Mouse (Mus musculus): Measurements from ENCODE around the gene BB287469.
"Not testable (repeated sequence)": the region's sequence is repeated elsewhere in the genome, so short reads cannot be mapped to it uniquely, and the experiment has no call there.

Gene BB287469

GRCm38 (mm10) chr12:87816277-87816676, at the start of gene BB287469:
TSS of gene BB287469 (plus strand) at chr12:87816577.
- DNase-seq (ENCODE audit: low read depth, low spot score): not testable (repeated sequence)

GRCm38 (mm10) chr12:87775655-87776054, 40.7 kb upstream of the BB287469 start, which contains the start of gene Gm21319:
TSS of gene Gm21319 (minus strand) at chr12:87775755.
- not testable (repeated sequence) for DNase-seq (ENCODE audit: low read depth, low spot score)

- not testable (repeated sequence) for DNase-seq (ENCODE audit: low read depth, low spot score)
Observed at GRCm38 (mm10) chr12:87795212-87795611, 21.2 kb upstream of the BB287469 start, which contains the start of gene Gm21936. TSS of gene Gm21936 (plus strand) at chr12:87795512.

GRCm38 (mm10) chr12:87797971-87798370, 18.4 kb upstream of the BB287469 start:
- not testable (repeated sequence) for DNase-seq (ENCODE audit: low read depth, low spot score)

GRCm38 (mm10) chr12:87842239-87842638, 25.9 kb downstream of the BB287469 start, which contains the start of gene Gm2001:
TSS of gene Gm2001 (minus strand) at chr12:87842339.
- not testable (repeated sequence) for DNase-seq (ENCODE audit: low read depth, low spot score)

GRCm38 (mm10) chr12:87850657-87851056, 34.3 kb downstream of the BB287469 start:
- not testable (repeated sequence) for DNase-seq (ENCODE audit: low read depth, low spot score)

GRCm38 (mm10) chr12:87856067-87856466, 39.7 kb downstream of the BB287469 start:
- not testable (repeated sequence) for DNase-seq (ENCODE audit: low read depth, low spot score)

GRCm38 (mm10) chr12:87861740-87862692, 45.6 kb downstream of the BB287469 start:
- not testable (repeated sequence) for DNase-seq (ENCODE audit: low read depth, low spot score)

GRCm38 (mm10) chr12:87863638-87864037, 47.3 kb downstream of the BB287469 start:
- not testable (repeated sequence) for DNase-seq (ENCODE audit: low read depth, low spot score)

- not testable (repeated sequence) for DNase-seq (ENCODE audit: low read depth, low spot score)
Observed at GRCm38 (mm10) chr12:87864048-87864447, 47.7 kb downstream of the BB287469 start.

All from mesoderm, embryonic 11.5 days (tissue).